Mouse (Mus musculus) spleen, adult 12 weeks (tissue): Measurements from ENCODE around the gene Ykt6.
"Not testable (repeated sequence)": the region's sequence is repeated elsewhere in the genome, so short reads cannot be mapped to it uniquely, and the experiment has no call there.

Source experiments
- DNase-seq: peaks from one replicate; pipeline ENCODE4 v3.0.0; 2022; ENCODE audit warnings: low spot score

The Ykt6 gene

GRCm38 (mm10) chr11:5994212-5994611 is 38.7 kb downstream of the Ykt6 start:
- no peak for DNase-seq

DNA sequence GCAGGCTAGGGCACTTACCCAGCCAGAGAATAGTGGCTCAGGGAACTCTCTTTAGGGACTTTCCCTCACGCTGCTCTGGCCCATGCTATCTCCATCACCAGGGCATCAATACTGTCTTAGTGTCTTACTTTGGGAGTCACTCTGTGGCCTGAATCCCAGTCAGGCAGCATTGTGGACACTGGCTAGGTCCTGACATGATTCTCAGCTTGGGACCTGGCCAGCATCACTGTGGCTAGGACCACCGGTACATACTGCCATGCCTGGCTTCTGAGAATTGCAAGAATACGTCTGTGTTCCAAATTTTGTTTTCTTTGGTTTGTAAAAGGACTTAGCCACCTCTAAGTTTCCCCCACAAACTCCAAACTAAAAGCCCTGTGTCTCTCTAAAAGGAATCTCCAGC is 39.4 kb downstream of the Ykt6 start:
- DNase-seq = no peak

GRCm38 (mm10) chr11:5995989-5996388 is 40.5 kb downstream of the Ykt6 start:
- DNase-seq = peak; percentile 61

DNA sequence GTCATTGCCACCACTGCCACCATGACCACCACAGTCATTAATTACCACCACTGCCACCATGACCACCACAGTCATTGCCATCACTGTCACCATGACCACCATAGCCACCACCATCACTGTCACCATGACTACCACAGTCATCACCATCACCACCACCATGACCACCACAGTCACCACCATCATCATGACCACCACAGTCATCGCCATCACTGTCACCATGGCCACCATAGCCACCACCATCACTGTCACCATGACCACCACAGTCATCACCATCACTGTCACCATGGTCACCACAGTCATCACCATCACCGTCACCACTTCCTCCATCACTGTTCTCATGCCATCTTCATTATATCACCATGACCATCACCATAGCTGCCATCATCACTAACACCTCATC is 43.0 kb downstream of the Ykt6 start:
- no peak for DNase-seq

DNA sequence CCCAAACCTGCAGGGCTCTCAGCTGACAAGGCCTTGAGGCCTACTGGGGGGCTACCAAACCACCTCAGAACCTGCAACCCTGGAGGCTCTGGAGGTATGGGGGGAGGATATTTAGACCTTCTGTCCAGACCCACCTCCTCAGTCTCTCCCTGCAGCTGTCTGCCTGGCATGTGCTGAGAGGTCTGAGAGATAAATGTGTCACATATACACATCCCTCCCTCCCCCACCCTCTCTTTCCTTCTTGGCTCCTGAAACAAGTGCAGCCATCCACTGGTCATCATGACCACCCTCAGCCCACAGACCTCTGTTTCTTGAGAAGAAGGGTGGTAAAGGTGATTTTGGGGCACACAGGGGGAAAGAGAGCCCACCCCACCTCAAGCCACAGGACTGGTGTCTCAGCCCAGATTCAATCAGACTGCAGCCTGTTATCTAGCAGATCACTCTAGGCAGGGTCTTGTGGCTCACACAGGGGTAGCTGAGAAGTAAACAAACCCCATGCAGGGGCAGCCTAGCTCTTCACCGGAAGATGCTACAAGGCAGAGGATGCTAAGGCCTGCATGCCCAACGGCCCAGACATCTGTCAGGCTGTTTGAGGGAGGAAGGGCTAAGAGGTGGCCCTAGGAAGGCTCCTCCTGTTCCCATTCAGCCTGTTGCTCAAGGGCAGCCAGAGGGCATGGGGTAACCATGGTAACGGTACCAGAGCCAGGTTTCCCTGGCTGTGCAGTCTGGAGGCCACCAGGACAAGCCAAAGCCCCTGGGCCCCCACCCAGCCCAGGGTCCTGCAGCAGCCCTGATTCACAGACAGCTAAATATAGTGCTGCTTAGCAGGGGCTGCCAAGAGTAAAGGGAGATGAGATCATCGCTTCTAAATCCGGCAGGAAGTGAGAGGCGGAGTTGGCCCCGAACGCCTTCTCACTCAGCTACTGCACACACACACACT is 44.6 kb downstream of the Ykt6 start:
- no peak for DNase-seq

GRCm38 (mm10) chr11:6000961-6001682 is 45.6 kb downstream of the Ykt6 start:
- DNase-seq = no peak

DNA sequence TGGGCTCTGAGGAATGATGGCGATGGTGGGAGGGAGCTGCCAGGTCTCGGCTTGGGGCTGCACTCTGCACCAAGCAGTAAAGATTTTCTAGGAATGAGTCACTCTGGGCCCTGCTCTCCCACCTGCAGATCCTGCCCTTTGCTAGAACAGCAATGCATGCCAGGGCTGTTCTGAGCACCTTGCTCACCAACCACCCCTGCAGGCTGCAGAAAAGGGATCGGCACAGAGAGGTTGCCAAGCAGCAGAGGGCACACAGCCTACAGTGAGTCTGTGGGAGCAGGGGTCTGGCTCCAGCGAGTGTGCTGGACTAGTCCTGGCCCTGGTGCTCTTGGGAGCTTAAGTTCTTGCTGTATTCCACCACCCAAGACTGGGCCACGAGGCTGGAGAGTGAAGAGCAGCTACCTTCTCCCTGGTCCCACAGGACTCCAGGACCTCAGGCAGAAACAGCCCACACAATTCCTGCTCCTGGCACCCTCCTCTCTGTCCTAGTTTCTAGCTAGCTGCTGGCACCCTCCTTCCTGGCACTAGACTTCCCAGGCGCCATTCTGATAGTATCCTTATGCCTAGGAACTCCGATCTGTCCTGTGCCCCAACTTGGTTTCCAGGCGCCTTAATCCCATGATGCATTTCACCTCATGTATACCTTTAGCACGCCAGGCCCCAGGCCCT is 46.6 kb downstream of the Ykt6 start:
- no peak for DNase-seq

DNA sequence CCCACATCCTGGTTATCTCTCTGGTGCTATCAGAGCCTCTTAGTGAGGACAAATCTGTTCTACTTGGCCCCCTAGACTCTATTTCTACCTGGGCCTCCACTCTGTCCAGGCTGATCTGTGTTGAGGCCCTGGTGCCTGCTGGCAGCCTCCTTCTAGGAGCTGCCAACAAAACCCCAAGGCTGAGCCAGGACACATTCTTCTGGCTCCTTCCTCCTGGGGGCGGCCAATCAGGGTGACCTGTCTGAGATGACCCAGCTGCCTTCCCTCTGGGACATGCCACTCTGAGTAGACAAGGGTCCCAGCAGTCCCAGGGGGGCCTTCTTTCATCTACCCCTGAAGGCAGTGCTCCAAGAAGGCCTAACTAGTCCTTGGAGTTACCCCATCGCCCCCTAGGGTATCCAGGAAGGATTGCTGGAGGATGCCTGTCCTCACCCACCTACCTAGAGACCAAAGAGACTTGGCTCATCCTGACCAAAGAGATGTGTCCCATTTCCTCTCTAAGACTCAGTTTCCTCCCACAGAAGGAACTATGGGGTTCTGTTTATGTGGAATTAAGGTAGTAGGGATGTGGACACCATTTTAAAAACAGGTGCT is 47.6 kb downstream of the Ykt6 start:
- no peak for DNase-seq

DNA sequence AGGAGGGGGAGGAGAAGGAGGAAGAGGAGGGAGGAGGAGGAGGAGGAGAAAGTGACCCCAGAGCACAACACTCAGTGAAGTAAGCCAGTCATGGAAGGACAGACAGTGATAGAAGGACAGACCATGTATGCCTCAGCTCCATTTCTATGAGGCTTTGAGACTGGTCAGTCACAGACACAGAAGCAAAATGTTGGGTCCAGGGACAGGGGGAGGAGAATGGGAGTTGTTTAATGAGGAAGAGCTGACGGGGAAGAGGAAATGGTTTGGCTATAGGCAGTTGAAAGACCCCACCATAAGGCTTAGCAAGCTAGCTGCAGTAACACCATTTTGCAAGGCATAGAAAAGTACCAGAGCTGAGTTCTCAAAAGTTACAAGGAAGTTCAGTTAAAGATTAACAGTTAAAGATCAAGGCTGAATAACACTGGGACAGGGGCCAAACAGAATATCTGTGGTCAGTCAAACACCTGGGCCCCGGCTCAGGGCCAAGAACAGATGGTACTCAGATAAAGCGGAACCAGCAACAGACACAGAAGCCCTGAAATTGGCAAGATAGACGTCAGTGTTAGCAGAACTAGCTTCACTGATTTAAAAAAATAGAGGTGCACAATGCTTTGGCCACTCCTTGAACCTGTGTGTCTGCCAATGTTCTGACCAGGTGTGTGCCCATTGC is 50.0 kb downstream of the Ykt6 start:
- DNase-seq = not testable (repeated sequence)

DNA sequence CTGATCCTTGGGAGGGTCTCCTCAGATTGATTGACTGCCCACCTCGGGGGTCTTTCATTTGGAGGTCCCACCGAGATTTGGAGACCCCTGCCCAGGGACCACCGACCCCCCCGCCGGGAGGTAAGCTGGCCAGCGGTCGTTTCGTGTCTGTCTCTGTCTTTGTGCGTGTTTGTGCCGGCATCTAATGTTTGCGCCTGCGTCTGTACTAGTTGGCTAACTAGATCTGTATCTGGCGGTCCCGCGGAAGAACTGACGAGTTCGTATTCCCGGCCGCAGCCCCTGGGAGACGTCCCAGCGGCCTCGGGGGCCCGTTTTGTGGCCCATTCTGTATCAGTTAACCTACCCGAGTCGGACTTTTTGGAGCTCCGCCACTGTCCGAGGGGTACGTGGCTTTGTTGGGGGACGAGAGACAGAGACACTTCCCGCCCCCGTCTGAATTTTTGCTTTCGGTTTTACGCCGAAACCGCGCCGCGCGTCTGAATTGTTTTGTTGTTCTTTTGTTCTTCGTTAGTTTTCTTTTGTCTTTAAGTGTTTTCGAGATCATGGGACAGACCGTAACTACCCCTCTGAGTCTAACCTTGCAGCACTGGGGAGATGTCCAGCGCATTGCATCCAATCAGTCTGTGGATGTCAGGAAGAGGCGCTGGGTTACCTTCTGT is 51.0 kb downstream of the Ykt6 start:
- not testable (repeated sequence) for DNase-seq

GRCm38 (mm10) chr11:6007010-6007778 is 51.7 kb downstream of the Ykt6 start:
- not testable (repeated sequence) for DNase-seq

GRCm38 (mm10) chr11:6007779-6008128 is 52.3 kb downstream of the Ykt6 start:
- not testable (repeated sequence) for DNase-seq

DNA sequence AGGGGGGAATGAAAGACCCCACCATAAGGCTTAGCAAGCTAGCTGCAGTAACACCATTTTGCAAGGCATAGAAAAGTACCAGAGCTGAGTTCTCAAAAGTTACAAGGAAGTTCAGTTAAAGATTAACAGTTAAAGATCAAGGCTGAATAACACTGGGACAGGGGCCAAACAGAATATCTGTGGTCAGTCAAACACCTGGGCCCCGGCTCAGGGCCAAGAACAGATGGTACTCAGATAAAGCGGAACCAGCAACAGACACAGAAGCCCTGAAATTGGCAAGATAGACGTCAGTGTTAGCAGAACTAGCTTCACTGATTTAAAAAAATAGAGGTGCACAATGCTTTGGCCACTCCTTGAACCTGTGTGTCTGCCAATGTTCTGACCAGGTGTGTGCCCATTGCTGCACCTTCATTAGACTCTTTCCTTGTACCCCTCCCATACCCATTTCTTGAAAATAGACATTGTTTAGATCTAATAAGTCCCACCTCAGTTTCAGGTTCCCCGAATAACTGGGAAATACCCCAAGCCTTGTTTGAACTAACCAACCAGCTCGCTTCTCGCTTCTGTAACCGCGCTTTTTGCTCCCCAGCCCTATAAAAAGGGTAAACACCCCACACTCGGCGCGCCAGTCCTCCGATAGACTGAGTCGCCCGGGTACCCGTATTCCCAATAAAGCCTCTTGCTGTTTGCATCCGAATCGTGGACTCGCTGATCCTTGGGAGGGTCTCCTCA is 55.4 kb downstream of the Ykt6 start:
- DNase-seq = not testable (repeated sequence)

- no peak for DNase-seq
Observed at GRCm38 (mm10) chr11:6011879-6012278, 56.4 kb downstream of the Ykt6 start.

- no peak for DNase-seq
Observed at GRCm38 (mm10) chr11:6013359-6013758, 57.9 kb downstream of the Ykt6 start.

DNA sequence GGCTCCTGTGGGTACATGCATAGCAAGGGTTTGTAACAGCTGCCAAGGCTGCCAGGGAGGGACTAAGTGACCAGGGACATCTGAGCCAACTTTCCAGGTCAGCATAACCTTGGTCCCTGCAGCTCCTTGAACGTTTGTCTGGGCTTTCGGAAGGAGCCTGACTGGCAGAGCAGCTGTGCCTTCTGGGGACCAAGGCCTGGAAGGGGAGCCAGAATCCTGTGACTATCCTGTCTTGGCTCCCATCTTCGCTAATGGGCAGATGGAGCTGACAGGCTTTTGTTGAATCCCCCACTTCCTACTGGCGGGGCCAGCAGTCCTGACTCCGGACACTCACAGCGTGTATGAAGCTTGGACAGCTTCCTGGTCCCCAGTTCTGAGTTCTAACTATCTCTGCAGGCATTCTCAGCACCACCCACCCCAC is 59.5 kb downstream of the Ykt6 start:
- DNase-seq = no peak

DNA sequence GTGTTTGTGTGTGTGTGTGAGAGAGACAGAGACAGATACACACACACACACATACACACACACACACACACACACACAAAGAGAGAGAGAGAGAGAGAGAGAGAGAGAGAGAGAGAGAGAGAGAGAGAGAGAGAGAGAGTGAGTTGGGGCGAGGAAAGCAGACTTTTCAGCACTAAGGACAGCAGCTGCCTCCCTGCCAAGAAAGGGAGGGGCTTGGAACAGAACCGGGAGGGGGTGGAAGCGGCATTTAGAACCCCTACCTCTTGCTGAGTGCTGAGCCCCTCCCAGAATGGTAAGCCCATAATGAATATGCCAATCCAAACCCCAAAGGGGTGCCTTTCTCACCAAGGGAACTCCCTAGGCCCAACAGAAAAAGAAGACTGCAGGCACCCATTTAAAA is 60.9 kb downstream of the Ykt6 start:
- no peak for DNase-seq

DNA sequence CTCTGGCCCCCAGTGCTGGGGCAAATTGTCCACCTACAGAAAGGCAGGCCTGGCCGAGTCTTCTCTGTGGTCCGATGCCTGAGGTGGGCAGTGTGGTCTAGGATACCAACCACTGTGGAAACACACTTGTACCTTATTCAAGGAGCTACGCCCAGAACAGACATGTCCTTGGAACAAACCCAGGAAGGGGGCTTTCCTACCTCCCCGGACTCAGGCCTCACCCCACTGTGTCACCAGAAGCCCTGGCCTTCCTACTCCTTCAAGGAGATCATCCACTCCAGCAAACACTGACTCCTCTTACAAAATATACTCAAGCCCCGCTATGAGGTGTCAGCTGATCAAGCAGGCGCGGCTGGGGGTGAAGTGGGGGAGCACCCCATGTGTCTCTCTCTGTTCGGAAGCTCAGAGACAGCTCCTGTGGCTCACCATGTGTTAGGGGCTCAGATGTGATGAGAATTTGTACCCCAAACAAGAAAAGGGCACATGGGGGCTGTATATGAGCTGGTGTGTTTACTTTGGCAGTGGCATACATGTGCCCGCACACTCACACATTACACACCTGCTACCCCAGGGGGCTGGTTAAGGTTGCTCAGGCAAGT is 61.4 kb downstream of the Ykt6 start:
- no peak for DNase-seq
